Mouse (Mus musculus): ENCODE results near the gene Tmem91.
A peak's percentile ranks its signal among the peaks of the same experiment; 100 is the strongest.

Gene Tmem91

GRCm38 (mm10) chr7:25625594-25626250, 49.2 kb downstream of the Tmem91 start:
- DNase-seq: peak in 1 of 2 experiments; percentile 66

- no peak for DNase-seq
These were observed 50.1 kb downstream of the Tmem91 start for GRCm38 (mm10) chr7:25624851-25625250.

DNA sequence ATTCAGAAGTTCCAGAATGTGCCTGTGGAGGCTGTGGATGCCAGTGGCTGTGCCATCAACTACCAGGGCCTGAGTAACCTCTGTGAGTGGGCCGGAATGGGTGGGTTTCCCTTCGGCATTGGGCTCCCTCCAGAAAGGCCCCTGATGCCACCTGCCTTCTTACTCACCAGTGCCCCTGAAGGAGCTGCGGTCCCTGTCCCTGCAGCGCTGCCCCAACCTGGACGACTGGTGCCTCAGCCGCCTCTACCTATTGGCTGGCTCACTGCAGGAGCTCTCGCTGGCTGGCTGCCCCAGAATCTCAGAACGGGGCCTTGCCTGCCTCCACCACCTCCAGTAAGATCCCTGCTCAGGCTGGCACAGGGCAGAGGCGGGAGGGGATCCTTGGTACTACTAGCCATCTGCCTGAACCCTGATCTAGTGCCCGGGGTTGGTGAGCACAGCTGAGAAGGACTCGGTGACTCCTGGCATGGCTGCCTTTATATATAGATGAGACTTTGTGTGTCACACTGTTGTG, 51.1 kb downstream of the Tmem91 start:
- DNase-seq: no peak

DNA sequence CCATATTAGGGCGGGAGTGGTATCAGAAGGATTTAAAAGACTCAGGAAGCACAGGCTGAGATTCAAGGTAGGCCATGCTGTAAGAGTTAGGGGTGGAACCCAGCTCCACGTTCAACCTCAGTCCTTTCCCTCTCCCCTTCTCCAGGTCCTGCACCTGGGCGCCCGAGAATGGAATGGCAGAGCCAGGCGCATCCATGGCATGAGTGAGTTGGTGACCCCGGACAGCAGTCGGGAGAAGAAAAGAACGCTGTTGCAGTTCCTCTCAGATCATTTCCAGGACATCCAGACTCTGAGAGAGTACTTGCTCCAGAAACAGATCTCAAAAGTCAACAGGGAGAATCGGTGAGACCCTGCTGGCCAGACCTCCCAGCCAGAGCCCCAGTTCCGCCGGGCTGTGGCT, 54.2 kb downstream of the Tmem91 start:
- peak in 1 of 2 experiments; percentile 30 for DNase-seq

DNA sequence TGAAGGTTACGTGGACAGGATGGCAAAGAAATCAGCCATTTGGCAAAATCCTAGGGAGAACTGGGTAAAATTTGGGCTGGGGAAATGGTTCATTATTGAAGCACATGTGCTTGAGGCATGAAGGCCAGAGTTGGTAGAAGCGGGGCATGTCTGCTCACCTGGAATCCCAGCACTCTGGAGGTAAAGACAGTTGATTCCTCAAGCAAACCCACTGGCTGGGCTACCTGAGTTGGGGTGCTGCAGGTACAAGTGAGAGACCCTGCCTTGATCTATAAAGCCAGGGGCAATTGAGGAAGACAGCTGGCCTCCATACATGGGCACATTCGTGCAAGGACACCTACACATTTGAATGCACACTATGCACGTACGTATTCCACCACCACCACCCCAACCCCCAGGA, 54.9 kb downstream of the Tmem91 start:
- DNase-seq: peak in 1 of 2 experiments; percentile 36

DNA sequence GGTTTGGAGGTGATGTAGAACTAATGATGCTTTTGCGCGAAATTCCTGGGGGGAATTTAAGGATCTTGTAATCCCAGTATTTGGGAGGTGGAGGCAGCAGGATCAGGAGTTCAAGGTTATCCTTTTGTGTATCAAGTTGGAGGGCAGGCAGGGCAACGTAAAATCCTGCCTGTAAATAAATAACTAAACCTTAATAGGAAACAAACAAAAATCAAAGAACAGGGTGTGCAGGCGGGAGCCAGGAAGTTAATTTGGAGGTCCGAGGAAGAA, 55.3 kb downstream of the Tmem91 start:
- DNase-seq: no peak
